Mouse (Mus musculus) stomach, postnatal 0 days (tissue): ENCODE results near the gene Usp22. TPM values are rescaled to one million over a fixed set of nuclear protein-coding genes. Genes with fewer than 3 reads are reported as not detected.

Experiments used
- ATAC-seq: fragments of 200-750 bp; cut with Nextera tagmentation; 2 replicates; pipeline ENCODE4 v1.8.0; 2017; ENCODE audit not compliant: low FRiP score, low TSS enrichment
- DNase-seq: peaks from one replicate; pipeline ENCODE4 v3.0.0-alpha.2; 2016; ENCODE audit warnings: low spot score
- H3K27ac ChIP-seq: fragments of 300-500 bp; sonication (generic); replicated peaks from 2 replicates; pipeline ENCODE4 v1.5.1; 2014; ENCODE audit warnings: mild to moderate bottlenecking, control low read depth
- H3K27me3 ChIP-seq: fragments of 300-500 bp; sonication (generic); 2 replicates; pipeline ENCODE4 v1.6.1; 2014; ENCODE audit warnings: low read length; ENCODE audit not compliant: control insufficient read depth, insufficient read depth
- H3K36me3 ChIP-seq: fragments of 300-500 bp; sonication (generic); 2 replicates; pipeline ENCODE4 v1.6.1; 2014; ENCODE audit warnings: low read length, mixed read lengths; ENCODE audit not compliant: control insufficient read depth, insufficient read depth
- H3K4me1 ChIP-seq: fragments of 300-500 bp; sonication (generic); replicated peaks from 2 replicates; pipeline ENCODE4 v1.6.1; 2014; ENCODE audit warnings: antibody characterized with exemption; ENCODE audit not compliant: control insufficient read depth, insufficient read depth
- H3K4me2 ChIP-seq: fragments of 300-500 bp; sonication (generic); replicated peaks from 2 replicates; pipeline ENCODE4 v1.6.1; 2014; ENCODE audit warnings: low read depth, mild to moderate bottlenecking, control low read depth, moderate library complexity
- H3K4me3 ChIP-seq: fragments of 300-500 bp; sonication (generic); 2 replicates; pipeline ENCODE4 v1.5.1; 2014; ENCODE audit warnings: low read depth, low read length, control low read depth
- H3K9ac ChIP-seq: fragments of 300-500 bp; sonication (generic); 2 replicates; pipeline ENCODE4 v1.6.1; 2014; ENCODE audit warnings: mild to moderate bottlenecking, low read length, control low read depth, mixed read lengths
- H3K9me3 ChIP-seq: fragments of 300-500 bp; sonication (generic); 2 replicates; pipeline ENCODE4 v1.6.1; 2016; ENCODE audit warnings: low read length; ENCODE audit not compliant: control insufficient read depth
- CTCF ChIP-seq: IDR thresholded peaks from 2 replicates; pipeline ENCODE4 v1.5.1; 2016; ENCODE audit warnings: antibody characterized with exemption, low read depth, mild to moderate bottlenecking, moderate library complexity
- EP300 ChIP-seq: optimal IDR thresholded peaks from 2 replicates; pipeline ENCODE3; 2016; ENCODE audit warnings: antibody characterized with exemption
- WGBS: fragments of 180-500 bp; shearing (Covaris S2); extraction: QIAGEN DNeasy Blood & Tissue Kit; methylation state at CpG from one replicate; pipeline ENCODE4 v1.1.7; 2014; 5-methylcytosine and 5-hydroxymethylcytosine counted together
- polyA plus RNA-seq: library from polyadenylated mRNA; unstranded; fragments of >200 nt; fragmentation: Nextera tagmentation; extraction: Ambion mirVana; gene quantifications from 2 replicates; pipeline ENCODE4 v1.2.1, GENCODE M21; 2015

The Usp22 gene
- polyA plus RNA-seq, 1 experiment from 2014 or later, result 31.9 TPM

GRCm38 (mm10) chr11:61215936-61216335 is 41.1 kb upstream of the Usp22 start:
- Histone ChIP-seq H3K9me3 (no peaks in the 10 kb centered on the region), H3K27me3 (no peaks in the 10 kb centered on the region)
- WGBS, result 77% methylated on average over 3 of the region's 3 CpGs

GRCm38 (mm10) chr11:61212102-61212501 is 37.2 kb upstream of the Usp22 start:
- Histone ChIP-seq H3K9me3 (no peaks in the 10 kb centered on the region), H3K36me3 (no peaks in the 10 kb centered on the region), H3K27me3 (no peaks in the 10 kb centered on the region), H3K4me1 (no peaks in the 10 kb centered on the region), H3K27ac (no peak overlapping the region), H3K4me2 (no peak overlapping the region), H3K4me3 (no peak overlapping the region), H3K9ac (no peak overlapping the region)
- TF ChIP-seq EP300 (no peak), CTCF (peak; percentile 61)
- ATAC-seq (0 out of 2 replicates have a peak, but pooled peaks have one; percentile 11), DNase-seq (peak; percentile 68)
- WGBS, result 42% methylated on average over 20 of the region's 20 CpGs

More at GRCm38 (mm10) chr11:61215936-61216335, 41.1 kb upstream of the Usp22 start:
- DNase-seq (no peak), ATAC-seq (no peak)
- TF ChIP-seq CTCF, result no peak
- no peak for TF ChIP-seq EP300
- no peak overlapping the region for H3K4me3 ChIP-seq
- no peaks in the 10 kb centered on the region for H3K36me3 ChIP-seq
- H3K4me1 ChIP-seq, result no peaks in the 10 kb centered on the region
- H3K27ac ChIP-seq, result no peak overlapping the region
- H3K4me2 ChIP-seq, result no peak overlapping the region
- no peak overlapping the region for H3K9ac ChIP-seq

GRCm38 (mm10) chr11:61208316-61208715 is 33.5 kb upstream of the Usp22 start:
- Histone ChIP-seq H3K36me3 (no peaks in the 10 kb centered on the region), H3K4me1 (no peaks in the 10 kb centered on the region), H3K4me3 (no peak overlapping the region), H3K27ac (no peak overlapping the region), H3K4me2 (no peak overlapping the region), H3K27me3 (no peaks in the 10 kb centered on the region), H3K9ac (no peak overlapping the region), H3K9me3 (no peaks in the 10 kb centered on the region)
- DNase-seq (peak; percentile 45), ATAC-seq (peak; percentile 39; the same call in 1 of the 2 replicates)
- 52% methylated on average over 10 of the region's 10 CpGs for WGBS
- TF ChIP-seq EP300 (no peak), CTCF (no peak)

- no peak for TF ChIP-seq EP300
- no peak for TF ChIP-seq CTCF
- no peak within 1 kb of the TSS for H3K4me3 ChIP-seq
- no peak within 1 kb of the TSS for H3K27ac ChIP-seq
- H3K27me3 ChIP-seq, result no peaks in the 10 kb centered on the region
- no peaks in the 10 kb centered on the region for H3K4me1 ChIP-seq
- H3K36me3 ChIP-seq, result no peaks in the 10 kb centered on the region
- 46% methylated on average over 10 of the region's 10 CpGs for WGBS
- no peak within 1 kb of the TSS for H3K9ac ChIP-seq
- DNase-seq, result peak; percentile 48
- no peak within 1 kb of the TSS for H3K4me2 ChIP-seq
- ATAC-seq, result peak; percentile 79
- H3K9me3 ChIP-seq, result no peaks in the 10 kb centered on the region
Observed at GRCm38 (mm10) chr11:61207487-61208246, 32.8 kb upstream of the Usp22 start, which contains the start of gene Aldh3a1. Gene Aldh3a1 (plus strand): TSS chr11:61207537.

- no peak for DNase-seq
- Histone ChIP-seq H3K4me3 (no peak overlapping the region), H3K9ac (no peak overlapping the region), H3K36me3 (no peaks in the 10 kb centered on the region), H3K27ac (no peak overlapping the region), H3K27me3 (no peaks in the 10 kb centered on the region), H3K9me3 (no peaks in the 10 kb centered on the region), H3K4me2 (no peak overlapping the region), H3K4me1 (no peaks in the 10 kb centered on the region)
- 88% methylated on average over 3 of the region's 3 CpGs for WGBS
- TF ChIP-seq CTCF (no peak), EP300 (no peak)
- no peak for ATAC-seq
Observed at GRCm38 (mm10) chr11:61206136-61206535, 31.3 kb upstream of the Usp22 start.

- TF ChIP-seq CTCF, result no peak
- TF ChIP-seq EP300, result no peak
- ATAC-seq (no peak), DNase-seq (no peak)
- 89% methylated on average over 9 of the region's 10 CpGs for WGBS
- Histone ChIP-seq H3K27ac (no peak overlapping the region), H3K9me3 (no peaks in the 10 kb centered on the region), H3K27me3 (no peaks in the 10 kb centered on the region), H3K4me3 (no peak overlapping the region), H3K4me1 (no peaks in the 10 kb centered on the region), H3K36me3 (no peaks in the 10 kb centered on the region), H3K4me2 (no peak overlapping the region), H3K9ac (no peak overlapping the region)
Observed at GRCm38 (mm10) chr11:61205167-61205950, 30.5 kb upstream of the Usp22 start.
